Mouse (Mus musculus) cerebellum, postnatal 36 days (tissue): ENCODE data around the gene Runx2.
A peak's percentile ranks its signal among the peaks of the same experiment; 100 is the strongest.

Experiments used
- DNase-seq, 2 experiments: peaks; one replicate each; pipeline ENCODE4 v3.0.0; 2021 to 2022; ENCODE audit warnings: mixed read lengths in 2 of 2

The Runx2 gene

DNA sequence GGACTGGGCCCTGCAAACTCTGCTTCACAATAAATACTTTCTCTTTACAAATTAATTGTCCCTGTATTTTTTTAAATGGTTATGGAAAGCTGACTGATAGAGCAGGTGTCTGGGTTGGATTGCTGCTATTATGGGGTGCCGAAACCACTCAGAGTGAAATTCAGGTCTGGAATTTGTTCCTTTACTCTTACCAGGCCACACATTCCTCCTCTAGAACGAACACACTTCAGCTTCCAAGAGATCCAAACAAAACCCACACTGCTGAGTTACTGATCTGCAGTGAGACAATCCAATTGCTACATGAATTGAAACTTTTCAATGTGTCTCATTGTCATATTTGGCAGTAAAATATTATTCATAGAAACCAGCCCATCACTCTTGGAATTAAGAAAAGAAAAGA, 47.6 kb downstream of the Runx2 start:
- no peak for DNase-seq

DNA sequence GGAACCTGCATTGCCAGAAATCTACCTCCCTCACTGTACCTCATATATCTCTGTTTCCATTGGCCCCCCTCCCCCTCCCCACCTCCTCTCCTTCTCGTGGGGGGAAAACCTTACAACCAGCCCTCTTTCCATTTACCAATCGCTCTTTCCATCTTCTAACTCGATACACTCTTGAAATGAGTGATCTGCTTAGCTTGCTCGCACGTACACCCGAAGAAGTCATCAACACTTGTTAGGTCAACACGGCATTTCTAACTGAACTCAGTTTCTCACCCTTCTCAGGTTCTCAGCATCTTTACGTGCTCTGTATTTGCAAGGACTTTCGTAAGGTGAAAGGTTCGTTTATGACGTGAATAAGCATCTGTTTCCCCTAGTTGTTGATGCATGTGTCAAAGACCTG, 48.3 kb downstream of the Runx2 start:
- DNase-seq = no peak

DNA sequence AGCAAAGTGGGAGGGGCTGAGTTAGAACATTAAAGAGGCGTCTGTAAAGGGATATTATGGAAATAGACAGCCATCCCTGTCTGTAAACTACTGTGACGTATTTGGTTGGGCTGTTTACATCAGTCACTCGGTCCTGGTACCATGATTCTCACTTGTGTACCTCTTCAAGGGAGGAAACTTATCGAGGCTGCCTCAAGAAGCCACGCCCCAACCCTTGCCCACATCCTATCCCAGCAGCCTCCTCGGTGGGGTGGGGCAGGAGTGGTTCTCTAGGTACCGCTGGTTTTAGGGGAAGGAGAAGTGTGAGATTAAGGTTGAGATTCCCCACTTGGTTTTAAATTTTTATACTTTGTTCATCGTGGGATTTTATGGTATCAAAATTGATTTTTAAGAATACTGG, 69.2 kb downstream of the Runx2 start:
- DNase-seq = no peak

DNA sequence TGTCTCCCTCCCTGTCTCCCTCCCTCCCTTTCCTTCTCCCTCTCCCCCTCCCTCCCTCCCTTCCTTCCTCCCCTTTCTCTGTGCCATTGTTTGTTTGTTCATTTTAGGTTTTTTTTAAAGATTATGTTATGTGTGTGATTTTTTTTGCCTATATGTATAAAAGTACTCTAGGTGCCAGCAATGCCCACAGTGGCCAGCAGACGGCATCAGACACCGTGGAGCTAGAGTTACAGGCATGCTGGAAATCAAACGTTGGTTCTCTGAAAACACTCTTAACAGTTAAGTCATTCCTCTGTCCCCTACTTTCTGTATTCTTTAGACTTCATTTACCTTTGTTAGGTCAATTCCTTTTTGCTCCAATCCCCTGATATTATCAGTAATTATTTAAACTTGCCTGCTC, 70.8 kb downstream of the Runx2 start:
- no peak for DNase-seq

DNA sequence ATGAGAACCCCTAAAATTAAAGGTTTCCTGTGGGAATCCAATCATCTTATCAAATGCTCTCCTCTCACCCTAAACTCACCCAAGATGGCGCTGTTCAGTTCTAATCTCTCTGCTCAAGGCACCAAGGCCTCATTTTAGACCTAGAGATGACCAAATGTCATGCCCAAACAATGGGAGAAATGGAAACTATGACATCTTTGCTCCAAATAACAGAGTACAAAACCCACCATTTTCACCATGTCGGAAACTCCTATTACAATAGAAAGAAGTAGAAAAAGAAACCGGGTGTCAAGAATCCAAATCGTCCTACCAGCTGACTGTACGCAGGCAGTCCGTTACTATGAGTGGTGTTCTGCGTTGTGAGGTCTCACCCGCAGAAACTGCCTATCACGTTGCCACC, 72.4 kb downstream of the Runx2 start:
- no peak for DNase-seq

DNA sequence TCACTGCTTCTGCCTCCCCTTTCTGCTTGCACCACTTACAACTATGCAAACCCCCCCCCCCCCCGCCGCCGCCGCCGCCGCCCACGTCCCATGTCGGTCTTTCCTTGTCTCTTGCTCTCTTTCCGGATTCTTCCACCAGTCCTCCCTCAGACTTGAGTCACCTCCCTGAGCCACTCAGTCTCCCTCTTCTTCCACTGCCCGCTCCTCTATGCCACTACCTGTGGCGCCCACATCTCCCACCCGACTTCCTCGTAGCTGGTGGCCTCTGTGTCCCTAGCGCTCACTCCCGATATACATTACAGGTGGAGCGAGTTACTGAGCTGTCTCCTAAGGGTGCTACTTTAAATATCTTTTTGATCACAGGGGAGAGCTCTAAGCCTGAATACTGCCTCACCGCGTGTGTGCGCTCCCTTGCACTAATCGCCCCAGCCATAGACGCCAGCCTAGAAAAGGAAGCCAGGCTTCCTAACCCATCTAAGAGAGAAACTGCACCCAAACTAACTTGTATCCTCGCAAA, 76.4 kb downstream of the Runx2 start:
- DNase-seq = no peak

DNA sequence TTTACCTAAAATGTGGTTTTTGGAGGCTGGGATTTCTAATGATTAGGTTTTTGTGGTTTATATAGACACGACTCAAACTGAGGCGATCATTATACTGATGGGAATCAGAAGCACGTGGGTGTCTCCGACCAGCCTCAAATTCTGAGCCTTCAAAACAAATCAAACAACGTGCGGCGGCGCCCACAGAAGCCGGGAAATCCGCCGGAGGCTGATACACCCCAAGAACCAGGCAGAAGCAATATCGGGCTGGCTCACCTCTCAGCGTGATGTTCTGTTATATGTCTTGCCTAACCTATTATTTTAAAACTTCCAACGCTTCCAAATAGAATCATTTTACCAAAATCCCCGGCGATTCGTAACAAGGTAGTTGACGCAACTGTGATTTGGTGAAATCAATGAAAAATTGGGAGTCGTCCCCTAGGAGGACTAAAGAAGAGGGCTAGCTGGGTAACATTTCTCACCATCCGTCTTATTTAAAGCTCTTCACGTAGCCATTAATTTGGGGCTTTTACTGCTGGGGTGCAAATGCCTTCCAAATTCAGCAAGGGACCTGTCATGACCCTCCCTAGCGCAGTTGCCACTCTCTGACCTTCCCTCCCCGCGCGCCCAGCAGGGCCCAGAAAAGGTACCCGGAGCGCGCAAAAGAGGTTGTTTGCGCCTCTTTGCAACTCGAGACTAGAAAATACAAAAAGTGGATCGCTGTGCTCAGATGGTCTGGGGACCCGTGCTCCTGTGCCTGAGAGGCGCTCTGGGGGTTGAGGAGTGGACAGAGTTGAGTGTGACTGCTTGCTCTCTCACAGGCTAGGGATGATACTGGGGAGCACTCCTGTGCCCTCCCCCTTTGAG, 77.1 kb downstream of the Runx2 start:
- DNase-seq = peak in 1 of 2 experiments; percentile 11

DNA sequence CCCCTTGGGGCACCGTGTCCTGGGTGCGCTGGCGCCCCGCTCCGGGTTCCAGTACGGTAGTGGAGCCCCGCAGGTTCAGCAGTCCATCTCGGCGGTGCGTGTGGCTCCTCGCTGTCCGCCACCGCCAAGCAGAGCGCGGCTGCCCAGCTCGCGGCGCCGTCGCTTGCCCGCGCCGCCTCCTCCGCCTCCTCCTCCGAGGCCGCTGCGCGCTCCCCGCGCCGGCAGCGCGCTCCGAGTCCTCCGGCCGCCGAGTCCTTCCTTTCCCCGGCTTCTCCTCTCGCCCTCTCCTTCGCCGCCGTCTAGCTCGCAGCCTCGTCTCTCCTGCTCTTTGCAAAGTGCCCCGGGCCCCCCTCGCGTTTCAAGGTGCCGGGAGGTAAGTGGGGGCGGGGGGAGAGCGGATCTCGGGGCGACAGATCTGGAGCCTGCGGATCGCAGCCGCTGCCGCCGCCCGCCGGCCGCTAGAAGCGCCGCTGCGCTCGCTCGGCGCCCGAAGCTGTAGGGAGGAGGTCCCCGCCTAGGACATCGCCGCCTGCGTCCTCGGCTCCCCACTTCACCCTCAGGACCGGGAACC, 78.5 kb downstream of the Runx2 start:
- DNase-seq = peak; percentile 51 to 56

DNA sequence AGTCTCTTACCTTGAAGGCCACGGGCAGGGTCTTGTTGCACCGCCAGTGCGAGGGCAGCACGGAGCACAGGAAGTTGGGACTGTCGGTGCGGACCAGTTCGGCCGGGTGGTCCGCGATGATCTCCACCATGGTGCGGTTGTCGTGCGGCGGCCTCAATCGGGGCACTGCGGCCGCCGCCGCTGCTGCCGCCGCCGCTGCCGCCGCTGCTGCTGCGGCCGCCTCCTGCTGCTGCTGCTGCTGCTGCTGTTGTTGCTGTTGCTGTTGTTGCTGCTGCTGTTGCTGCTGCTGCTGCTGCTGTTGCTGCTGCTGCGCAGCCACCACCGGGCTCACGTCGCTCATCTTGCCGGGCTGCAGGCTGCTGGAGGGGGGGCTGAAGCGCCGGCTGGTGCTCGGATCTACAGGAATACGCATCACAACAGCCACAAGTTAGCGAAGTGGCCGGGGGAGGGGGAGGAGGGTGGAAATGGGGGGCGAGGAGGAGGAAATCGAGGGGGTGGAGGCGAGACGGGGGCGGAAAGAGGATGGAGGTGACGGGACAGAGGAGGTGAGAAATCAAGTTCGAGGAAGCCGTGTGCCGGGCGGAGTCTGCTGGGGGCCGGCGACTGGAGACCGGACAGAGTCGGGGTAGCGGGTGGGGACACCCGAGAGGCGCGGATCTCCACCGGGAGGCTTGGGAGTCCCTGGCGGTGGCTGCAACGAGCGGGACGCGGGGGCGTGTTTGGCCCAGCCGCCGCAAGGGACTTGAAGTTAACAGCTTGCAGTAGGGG, 79.2 kb downstream of the Runx2 start:
- DNase-seq = peak; percentile 12 to 14

DNA sequence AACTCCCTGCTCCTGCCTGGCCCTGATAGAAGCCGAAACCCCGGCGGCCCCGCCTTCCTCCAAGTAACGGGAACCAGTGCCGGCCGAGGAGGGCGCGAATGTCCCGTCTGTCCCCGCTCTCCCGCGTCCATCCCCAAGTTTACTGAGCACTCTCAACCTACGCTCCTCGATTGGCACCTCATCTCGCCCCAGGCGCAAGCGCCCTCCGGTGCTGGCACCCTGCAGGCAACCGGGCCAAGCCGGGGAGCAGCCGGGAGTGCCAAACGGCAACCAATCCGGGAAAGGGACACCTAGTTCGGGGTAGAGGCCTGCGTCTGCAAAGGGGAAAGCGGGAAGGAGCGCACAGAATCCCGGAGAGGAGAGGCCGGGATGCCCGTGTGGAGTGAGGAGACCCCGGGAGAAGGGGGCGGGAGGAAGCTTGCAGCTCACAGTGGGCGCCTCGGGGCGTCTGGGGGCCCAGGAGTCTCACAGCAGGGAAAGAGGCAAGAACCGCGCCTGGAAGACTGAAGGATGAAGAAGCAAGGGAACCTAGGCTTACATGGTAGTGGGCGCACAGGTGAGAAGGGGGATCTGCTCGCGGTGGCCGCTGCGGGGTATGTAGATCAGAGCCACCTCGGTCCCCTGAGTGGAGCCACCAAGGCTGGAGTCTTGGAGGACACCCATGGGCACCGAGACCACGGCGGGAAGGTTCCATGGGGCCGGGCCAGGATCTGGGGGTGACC, 79.9 kb downstream of the Runx2 start:
- peak; percentile 16 to 20 for DNase-seq

DNA sequence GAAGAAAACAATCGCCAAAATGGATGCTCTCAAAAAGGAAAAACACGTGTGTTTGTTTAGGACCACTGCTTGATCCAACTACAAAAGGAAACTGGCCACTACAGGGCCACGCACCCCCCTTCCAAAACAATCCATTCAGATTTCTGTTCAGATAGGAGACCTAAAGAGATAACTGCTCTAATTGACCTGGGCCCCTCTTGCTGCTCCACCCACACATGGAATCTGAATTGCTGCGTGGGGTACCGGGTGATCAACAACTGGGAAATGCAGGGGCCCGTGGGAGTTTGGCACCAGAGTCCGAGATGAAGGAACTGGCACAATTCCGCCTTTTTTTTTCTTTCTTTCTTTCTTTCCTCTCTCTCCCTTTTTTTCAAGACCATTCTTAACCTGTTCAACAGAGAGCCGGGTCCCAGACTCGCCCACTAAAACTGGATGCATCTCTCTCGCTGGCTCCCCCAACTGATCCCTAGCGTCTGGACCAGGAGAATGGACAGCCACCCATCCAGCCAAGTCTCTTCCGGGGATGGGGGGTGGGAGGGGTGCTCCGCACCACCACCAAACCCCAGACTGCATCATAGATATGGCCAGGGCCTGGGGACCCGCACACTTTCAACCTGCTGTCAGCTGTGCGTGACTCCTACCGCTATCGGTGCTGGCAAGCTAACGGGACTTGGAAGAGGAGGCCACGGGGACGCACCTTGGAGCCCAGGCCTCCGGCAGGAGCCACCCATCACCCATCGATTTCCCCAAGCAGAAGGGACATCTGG, 80.9 kb downstream of the Runx2 start:
- no peak for DNase-seq

DNA sequence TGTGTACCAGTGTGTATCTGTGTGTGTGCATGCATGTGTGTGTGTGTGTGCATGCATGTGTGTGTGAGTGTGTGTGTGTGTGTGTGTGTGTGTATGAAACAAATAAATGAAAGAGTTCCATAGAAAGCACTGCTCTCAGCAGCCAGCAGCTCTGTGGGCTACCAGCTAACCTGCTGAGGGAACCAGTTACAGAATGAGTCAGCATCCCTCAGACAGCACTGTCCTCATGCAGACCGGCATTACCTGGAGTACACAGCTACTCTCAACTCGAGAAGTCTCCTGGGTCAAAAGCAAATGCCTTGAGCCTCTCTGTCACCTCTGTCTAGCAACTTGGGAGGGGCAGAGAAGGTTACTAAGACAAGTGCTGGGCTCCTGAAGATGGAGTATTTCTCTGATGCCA, 86.1 kb downstream of the Runx2 start:
- DNase-seq = no peak

DNA sequence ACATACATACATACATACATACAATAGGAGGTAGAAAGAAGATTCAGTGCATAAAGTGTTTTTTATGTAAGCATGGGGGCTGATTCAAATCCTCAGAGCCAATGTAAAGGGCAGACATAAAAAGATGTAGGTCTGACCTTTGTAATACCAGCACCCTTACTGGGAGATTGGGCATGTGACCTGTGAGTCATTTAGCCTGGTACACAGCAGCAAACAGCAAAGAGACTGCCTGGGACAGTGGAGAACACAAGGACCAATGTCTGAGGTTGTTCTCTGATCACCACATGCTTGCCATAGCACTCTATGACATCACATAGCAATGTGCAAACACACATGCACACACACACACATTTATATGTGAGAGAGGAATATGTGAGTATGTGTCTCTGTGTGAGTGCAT, 86.9 kb downstream of the Runx2 start:
- DNase-seq = no peak

DNA sequence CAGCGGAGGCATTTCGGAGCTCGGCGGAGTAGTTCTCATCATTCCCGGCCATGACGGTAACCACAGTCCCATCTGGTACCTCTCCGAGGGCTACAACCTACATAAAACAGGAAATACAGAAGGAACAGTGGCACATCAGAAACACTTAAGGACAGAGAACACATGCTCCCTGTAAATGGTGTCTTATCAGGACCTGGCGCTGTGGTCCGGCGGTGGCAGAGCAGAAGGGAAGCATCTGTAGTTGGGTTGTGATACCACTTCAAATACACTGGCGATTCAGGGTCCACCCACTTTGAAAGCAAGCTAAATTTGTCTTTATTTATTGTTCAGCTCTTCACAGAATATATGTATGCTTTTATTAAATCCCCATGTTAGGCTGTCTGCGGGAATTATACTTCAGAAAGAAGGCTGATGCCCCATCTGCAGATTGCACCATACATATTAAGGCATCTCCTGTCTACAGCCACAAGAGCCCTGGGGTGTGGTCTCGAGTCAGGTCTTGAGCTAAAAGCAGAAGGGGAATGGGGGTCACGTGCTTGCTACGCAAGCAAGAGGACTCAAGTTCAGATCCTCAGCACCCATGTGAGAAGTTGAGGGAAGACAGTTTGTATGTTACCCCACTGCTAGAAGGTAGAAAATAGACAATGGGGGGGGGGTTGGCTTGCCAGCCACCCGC, 89.7 kb downstream of the Runx2 start:
- DNase-seq = no peak

DNA sequence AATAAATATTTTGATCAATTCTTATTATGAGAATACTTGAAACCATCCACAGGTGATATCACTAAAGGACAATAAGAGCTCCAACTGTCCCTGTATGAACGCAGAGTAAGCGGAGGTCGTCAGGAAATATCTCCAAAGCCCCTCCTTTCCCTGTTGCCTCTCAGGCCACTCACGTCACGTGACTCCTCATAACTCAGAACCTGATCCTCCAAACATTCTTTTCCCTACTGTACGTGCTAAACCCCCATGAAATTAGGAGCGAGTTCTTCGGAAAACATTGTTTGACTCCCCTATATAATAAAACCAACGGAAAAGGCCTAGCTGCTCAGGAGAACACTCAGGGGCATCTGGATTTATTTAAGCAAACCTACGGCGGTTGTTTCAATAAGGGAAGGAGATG, 90.3 kb downstream of the Runx2 start:
- no peak for DNase-seq

DNA sequence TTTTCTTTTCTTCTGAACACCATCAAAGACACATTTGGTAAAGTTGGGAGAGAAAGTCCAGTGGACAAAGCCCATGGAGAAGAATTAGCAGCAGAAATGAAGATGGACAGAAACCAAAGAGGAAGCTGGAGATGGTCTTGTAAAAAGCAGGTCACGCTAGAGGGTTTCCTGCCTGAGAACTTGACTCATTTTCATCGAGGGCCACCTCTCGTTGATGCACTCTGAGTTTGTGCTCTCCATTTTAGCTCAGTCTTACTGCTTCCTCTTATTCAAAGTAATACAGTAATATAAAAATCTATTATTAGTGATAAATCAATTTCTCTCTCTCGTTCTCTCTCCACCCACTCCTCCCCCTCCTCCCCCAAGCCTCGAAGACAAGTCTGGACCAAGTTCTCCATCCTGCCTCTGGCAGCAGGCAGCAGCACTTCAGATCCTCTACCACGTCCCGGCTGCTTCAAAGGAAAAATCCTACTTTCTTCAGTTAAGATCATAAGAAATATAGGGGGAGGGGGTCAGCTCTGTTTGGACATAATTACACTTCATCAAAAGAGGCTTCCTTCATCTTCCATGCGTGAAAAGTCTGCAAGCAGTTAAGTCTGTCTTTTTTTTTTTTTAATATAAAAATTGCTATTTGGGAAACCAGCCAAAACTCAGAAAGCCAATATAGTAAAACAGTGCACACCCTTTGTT, 92.3 kb downstream of the Runx2 start:
- no peak for DNase-seq

DNA sequence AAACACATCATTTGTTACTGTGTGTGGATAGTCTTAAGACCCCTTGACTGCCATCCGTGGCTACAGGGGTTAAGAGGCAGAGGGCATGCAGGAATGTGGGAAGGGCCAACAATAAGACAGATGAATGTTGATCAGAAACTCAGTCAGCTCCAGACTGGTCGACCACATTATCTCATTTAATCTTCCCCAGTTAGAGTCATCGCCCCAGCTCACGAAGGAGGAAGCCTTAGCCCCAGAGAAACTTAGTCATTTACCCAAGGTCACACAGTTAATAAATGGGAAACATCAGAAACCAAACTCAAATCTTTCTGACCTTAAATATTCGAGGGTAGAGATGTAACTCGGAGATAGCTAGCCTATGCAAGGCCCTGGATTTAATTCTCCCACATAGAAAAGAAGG, 96.0 kb downstream of the Runx2 start:
- no peak for DNase-seq

DNA sequence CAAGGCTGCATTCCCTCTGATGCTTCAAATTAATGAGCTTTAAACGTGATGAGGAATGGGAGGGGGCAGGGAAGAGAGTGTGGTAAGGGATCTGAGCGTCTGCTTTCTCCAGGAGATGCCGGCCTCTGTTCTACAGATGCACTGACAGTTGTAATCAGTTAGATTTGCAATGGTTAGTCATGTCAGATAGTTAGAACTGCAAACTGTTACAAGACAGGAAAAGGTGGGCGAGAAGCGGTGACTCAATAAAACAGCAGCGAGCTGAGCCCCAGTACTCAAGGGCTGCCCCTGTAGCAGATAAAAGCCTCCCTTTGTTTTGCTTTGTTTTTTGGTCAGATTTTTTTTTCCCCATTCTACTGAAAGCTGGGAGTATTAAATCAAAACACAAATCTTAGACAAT, 96.6 kb downstream of the Runx2 start:
- no peak for DNase-seq

DNA sequence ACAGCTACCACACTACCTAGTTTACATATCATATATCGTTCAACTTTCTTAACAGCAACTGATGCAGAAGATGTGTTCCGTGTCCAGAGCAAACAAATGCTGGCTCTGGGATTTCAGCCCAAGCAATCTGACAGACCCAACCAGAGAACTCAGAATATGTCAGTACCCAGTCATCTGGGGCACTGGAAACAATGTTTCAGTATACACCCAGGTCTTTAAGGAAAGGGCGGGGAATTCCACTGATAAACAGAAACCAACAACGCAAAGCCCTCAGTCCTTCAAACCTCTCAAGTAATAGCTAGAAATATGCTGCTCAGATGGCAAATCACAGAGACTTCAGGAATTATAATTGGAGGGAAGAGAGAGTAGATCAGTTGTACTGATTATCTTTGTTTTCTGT, 100.5 kb downstream of the Runx2 start:
- no peak for DNase-seq

DNA sequence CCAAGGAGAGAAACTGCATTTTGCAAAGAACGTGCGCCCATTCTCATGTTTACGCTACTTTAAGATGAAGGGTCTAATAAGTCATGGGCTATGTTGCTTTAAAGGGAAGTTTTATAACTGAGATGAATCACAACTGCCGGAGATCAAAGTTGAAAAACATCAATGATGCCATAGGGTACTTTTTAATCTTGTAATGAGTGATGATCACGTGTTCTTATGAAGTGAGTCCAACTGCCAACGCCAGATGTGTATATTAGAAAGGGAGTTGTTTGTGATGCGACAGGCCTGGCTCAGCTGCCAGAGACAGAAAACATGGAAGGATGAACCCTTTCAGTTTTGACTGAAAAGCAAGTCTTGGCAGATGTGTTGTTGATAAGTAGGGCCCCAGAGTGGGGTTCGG, 101.2 kb downstream of the Runx2 start:
- DNase-seq = no peak
